In the genomic region with DNA sequence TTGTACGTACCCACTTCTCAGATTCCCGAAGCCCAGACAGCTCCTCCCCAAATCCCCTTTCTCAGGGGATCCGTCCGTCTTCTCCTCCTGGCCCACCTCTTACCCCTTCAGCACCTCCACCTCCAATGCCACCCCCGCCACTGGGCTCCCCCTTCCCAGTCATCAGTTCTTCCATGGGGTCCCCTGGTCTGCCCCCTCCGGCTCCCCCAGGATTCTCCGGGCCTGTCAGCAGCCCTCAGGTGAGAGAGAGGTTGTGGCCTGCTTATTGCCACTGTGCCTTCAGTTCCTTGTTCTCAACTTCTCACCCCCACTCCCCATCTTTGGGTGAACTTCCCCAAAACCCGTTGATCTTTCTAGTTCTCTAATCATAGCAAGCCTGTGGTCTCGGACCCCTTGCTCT, we compare ENCODE assay signal across 8 mouse cellular contexts. TPM values are rescaled to one million over a fixed set of nuclear protein-coding genes. Genes with fewer than 3 reads are reported as not detected.
DNase-seq lines count a peak whose midpoint lies in the region; ATAC-seq and TF ChIP-seq lines count a peak whose summit lies in the region.

No protein-coding gene starts in this region.

- no peak for TF ChIP-seq POLR2A in kidney, adult 2 months (IDR thresholded peaks at IDR 0.05; ENCODE audit: low read depth, low read length)
- no peak for TF ChIP-seq POLR2A in cortical plate, adult 2 months (IDR thresholded peaks at IDR 0.05; ENCODE audit: extremely low read depth, insufficient read depth, low read length)

- H3K9ac ChIP-seq in hindbrain, postnatal 0 days (replicated peaks; ENCODE audit: low read length) = peak overlapping the region; percentile 89

- no peak for ATAC-seq in hindbrain, postnatal 0 days

- H3K4me2 ChIP-seq in hindbrain, postnatal 0 days (ENCODE audit: low read depth, low read length) = peak overlapping the region; percentile 88

- peaks cover 28% of the 10 kb centered on the region for H3K79me2 ChIP-seq in macrophage (ENCODE audit: inconsistent target)

- H3K27me3 ChIP-seq in kidney, adult 2 months (replicated peaks; ENCODE audit: control insufficient read depth, insufficient read depth, low read length) = no peaks in the 10 kb centered on the region
- H3K27me3 ChIP-seq in E14TG2a.4 (ENCODE audit: insufficient read depth, low read length) = no peaks in the 10 kb centered on the region
- no peaks in the 10 kb centered on the region for H3K27me3 ChIP-seq in hindbrain, postnatal 0 days (ENCODE audit: insufficient read depth, low read length)

- H3K9me3 ChIP-seq in E14TG2a.4 (ENCODE audit: low read length) = no peaks in the 10 kb centered on the region
- H3K9me3 ChIP-seq in hindbrain, postnatal 0 days (ENCODE audit: low read length) = no peaks in the 10 kb centered on the region

- TF ChIP-seq CTCF in kidney, adult 2 months (conservative IDR thresholded peaks at IDR 0.05; ENCODE audit: insufficient read depth, insufficient read length, low read depth, low read length) = no peak
- no peak for TF ChIP-seq CTCF in E14TG2a.4 (conservative IDR thresholded peaks at IDR 0.05; ENCODE audit: low read length)
- TF ChIP-seq CTCF in cortical plate, adult 2 months (IDR thresholded peaks at IDR 0.05; ENCODE audit: extremely low read depth, insufficient read depth, low read length) = no peak
- TF ChIP-seq CTCF in hindbrain, postnatal 0 days (IDR thresholded peaks at IDR 0.05; ENCODE audit: low read depth) = no peak

- peaks cover 16% of the 10 kb centered on the region for H3K4me1 ChIP-seq in kidney, adult 2 months (ENCODE audit: control insufficient read depth, insufficient read depth, low read length)
- peaks cover 69% of the 10 kb centered on the region for H3K4me1 ChIP-seq in E14TG2a.4 (replicated peaks; ENCODE audit: low read depth, low read length)
- H3K4me1 ChIP-seq in cortical plate, adult 2 months (ENCODE audit: control insufficient read depth, insufficient read depth, low read length) = peaks cover 11% of the 10 kb centered on the region
- peaks cover 21% of the 10 kb centered on the region for H3K4me1 ChIP-seq in hindbrain, postnatal 0 days (ENCODE audit: insufficient read depth, low read length)

- peak; percentile 11 for DNase-seq in kidney, adult 2 months
- DNase-seq in kidney, postnatal 4 days = no peak
- DNase-seq in hindbrain, postnatal 0 days (ENCODE audit: low spot score) = no peak
- DNase-seq in embryo, embryonic 11 days = no peak
- no peak for DNase-seq in ovary, postnatal 10 days (ENCODE audit: low spot score)

- H3K27ac ChIP-seq in kidney, adult 2 months (ENCODE audit: insufficient read depth, low read depth, low read length) = peak overlapping the region; percentile 78; the same call in 1 of the 2 replicates
- peak overlapping the region; percentile 47; the same call in 1 of the 2 replicates for H3K27ac ChIP-seq in cortical plate, adult 2 months (ENCODE audit: insufficient read depth, low read length)
- H3K27ac ChIP-seq in hindbrain, postnatal 0 days = peak overlapping the region; percentile 93; the same call in 1 of the 2 replicates
- peak overlapping the region; percentile 63 for H3K27ac ChIP-seq in macrophage

- 29% methylated on average over 9 of the region's 9 CpGs for WGBS in kidney, adult 2 months
- 57% methylated on average over 9 of the region's 9 CpGs for WGBS in hindbrain, postnatal 0 days
- WGBS in macrophage (ENCODE audit: missing documents) = 5% methylated on average over 9 of the region's 9 CpGs

- H3K36me3 ChIP-seq in kidney, adult 2 months (ENCODE audit: control insufficient read depth, insufficient read depth, low read length) = peaks cover 2% of the 10 kb centered on the region; the same call in 1 of the 2 replicates
- peaks cover 78% of the 10 kb centered on the region for H3K36me3 ChIP-seq in E14TG2a.4 (ENCODE audit: insufficient read depth, low read length)
- H3K36me3 ChIP-seq in hindbrain, postnatal 0 days (ENCODE audit: insufficient read depth, low read length) = peaks cover 41% of the 10 kb centered on the region
- peaks cover 46% of the 10 kb centered on the region for H3K36me3 ChIP-seq in macrophage (ENCODE audit: inconsistent target)

- peak overlapping the region; percentile 84 for H3K4me3 ChIP-seq in kidney, adult 2 months (ENCODE audit: insufficient read depth, low read depth, low read length)
- H3K4me3 ChIP-seq in E14TG2a.4 (replicated peaks; ENCODE audit: low read length) (peak overlapping the region; percentile 99), macrophage (ENCODE audit: inconsistent target) (peak overlapping the region; percentile 65)
- H3K4me3 ChIP-seq in cortical plate, adult 2 months (ENCODE audit: insufficient read depth, low read length) = peak overlapping the region; percentile 72
- H3K4me3 ChIP-seq in hindbrain, postnatal 0 days (ENCODE audit: low read length) = peak overlapping the region; percentile 68

RNA-seq across cellular contexts. Expression of gene Rxrb, which starts 1.2 kb away (rescaled TPM):
- 49.3 and 59.2 TPM in 2 replicates for polyA plus RNA-seq in kidney, adult 2 months (2012; rRNA removed)
- 78.5 and 81.5 TPM in 2 replicates for polyA plus RNA-seq in cortical plate, adult 2 months (2012; rRNA removed)
- 51.5 and 64.8 TPM in 2 replicates for total RNA-seq in hindbrain, postnatal 0 days (2014; rRNA removed)
- polyA plus RNA-seq in hindbrain, postnatal 0 days (2015; fragmentation: Nextera tagmentation; extraction: Ambion mirVana) = 48.7 and 49.2 TPM in 2 replicates
- 100 to 1,000 TPM in 1 of 26 experiments, 10 to 100 TPM in 25; 23.5 to 101 (median 45.8) TPM for total RNA-seq in macrophage (2018; cell fraction: chromatin; rRNA removed)
- 10 to 100 TPM; 14.5 to 38.3 (median 25.9) TPM for total RNA-seq in macrophage (2018; cell fraction: cytosol; rRNA removed)
- 10 to 100 TPM; 18.8 to 62.7 (median 32.1) TPM for total RNA-seq in macrophage (2018; cell fraction: nucleus; rRNA removed)
- 15.5 to 33.4 TPM (median 20.0 TPM) in 3 replicates for polyA plus RNA-seq in macrophage (2018)

RNA-seq across cellular contexts. Expression of gene Slc39a7, which starts 1.3 kb away (rescaled TPM):
- 90.4 and 106 TPM in 2 replicates for polyA plus RNA-seq in kidney, adult 2 months (2012; rRNA removed)
- 92.7 and 103 TPM in 2 replicates for polyA plus RNA-seq in cortical plate, adult 2 months (2012; rRNA removed)
- total RNA-seq in hindbrain, postnatal 0 days (2014; rRNA removed) = 188 and 250 TPM in 2 replicates
- polyA plus RNA-seq in hindbrain, postnatal 0 days (2015; fragmentation: Nextera tagmentation; extraction: Ambion mirVana) = 148 and 150 TPM in 2 replicates
- 100 to 1,000 TPM in 3 of 26 experiments, 10 to 100 TPM in 23; 49.7 to 112 (median 78.2) TPM for total RNA-seq in macrophage (2018; cell fraction: chromatin; rRNA removed)
- total RNA-seq in macrophage (2018; cell fraction: cytosol; rRNA removed) = 100 to 1,000 TPM in 18 of 26 experiments, 10 to 100 TPM in 8; 68.6 to 145 (median 112) TPM
- total RNA-seq in macrophage (2018; cell fraction: nucleus; rRNA removed) = 100 to 1,000 TPM in 23 of 26 experiments, 10 to 100 TPM in 3; 68.0 to 195 (median 139) TPM
- polyA plus RNA-seq in macrophage (2018) = 67.7 to 120 TPM (median 117 TPM) in 3 replicates

RNA-seq across cellular contexts. Expression of gene H2-Ke6, which starts 4.9 kb away (rescaled TPM):
- polyA plus RNA-seq in kidney, adult 2 months (2012; rRNA removed) = 165 and 208 TPM in 2 replicates
- 59.6 and 61.7 TPM in 2 replicates for polyA plus RNA-seq in cortical plate, adult 2 months (2012; rRNA removed)
- total RNA-seq in hindbrain, postnatal 0 days (2014; rRNA removed) = 78.3 and 87.4 TPM in 2 replicates
- 74.9 and 78.9 TPM in 2 replicates for polyA plus RNA-seq in hindbrain, postnatal 0 days (2015; fragmentation: Nextera tagmentation; extraction: Ambion mirVana)
- total RNA-seq in macrophage (2018; cell fraction: chromatin; rRNA removed) = 100 to 1,000 TPM in 1 of 26 experiments, 10 to 100 TPM in 25; 15.1 to 108 (median 44.2) TPM
- 10 to 100 TPM; 14.0 to 39.8 (median 25.1) TPM for total RNA-seq in macrophage (2018; cell fraction: cytosol; rRNA removed)
- 100 to 1,000 TPM in 1 of 26 experiments, 10 to 100 TPM in 25; 13.8 to 109 (median 44.0) TPM for total RNA-seq in macrophage (2018; cell fraction: nucleus; rRNA removed)
- polyA plus RNA-seq in macrophage (2018) = 28.2 to 38.3 TPM (median 35.6 TPM) in 3 replicates

RNA-seq across cellular contexts. Expression of gene Col11a2, which starts 6.4 kb away (rescaled TPM):
- polyA plus RNA-seq in kidney, adult 2 months (2012; rRNA removed) = 0.35 and 0.39 TPM in 2 replicates
- 9.3 and 12.1 TPM in 2 replicates for polyA plus RNA-seq in cortical plate, adult 2 months (2012; rRNA removed)
- 12.1 and 16.7 TPM in 2 replicates for total RNA-seq in hindbrain, postnatal 0 days (2014; rRNA removed)
- polyA plus RNA-seq in hindbrain, postnatal 0 days (2015; fragmentation: Nextera tagmentation; extraction: Ambion mirVana) = 5.4 TPM in 2 replicates
- total RNA-seq in macrophage (2018; cell fraction: chromatin; rRNA removed) = 100 to 1,000 TPM in 1 of 26 experiments, 10 to 100 TPM in 9, 1 to 10 TPM in 16; 2.6 to 133 (median 8.6) TPM
- total RNA-seq in macrophage (2018; cell fraction: cytosol; rRNA removed) = 1 to 10 TPM in 16 of 26 experiments, under 1 TPM in 10; 0.34 to 5.4 (median 1.4) TPM
- total RNA-seq in macrophage (2018; cell fraction: nucleus; rRNA removed) = 10 to 100 TPM in 6 of 26 experiments, 1 to 10 TPM in 20; 1.2 to 21.1 (median 3.6) TPM
- 0.79 to 1.6 TPM (median 1.2 TPM) in 3 replicates for polyA plus RNA-seq in macrophage (2018)

RNA-seq across cellular contexts. Expression of gene Ring1, which starts 8.3 kb away (rescaled TPM):
- polyA plus RNA-seq in kidney, adult 2 months (2012; rRNA removed) = 30.4 and 36.3 TPM in 2 replicates
- 73.1 and 73.2 TPM in 2 replicates for polyA plus RNA-seq in cortical plate, adult 2 months (2012; rRNA removed)
- total RNA-seq in hindbrain, postnatal 0 days (2014; rRNA removed) = 19.1 and 22.1 TPM in 2 replicates
- 19.2 and 20.0 TPM in 2 replicates for polyA plus RNA-seq in hindbrain, postnatal 0 days (2015; fragmentation: Nextera tagmentation; extraction: Ambion mirVana)
- 10 to 100 TPM in 25 of 26 experiments, 1 to 10 TPM in 1; 9.7 to 64.1 (median 30.8) TPM for total RNA-seq in macrophage (2018; cell fraction: chromatin; rRNA removed)
- 10 to 100 TPM in 24 of 26 experiments, 1 to 10 TPM in 2; 7.9 to 17.6 (median 13.5) TPM for total RNA-seq in macrophage (2018; cell fraction: cytosol; rRNA removed)
- total RNA-seq in macrophage (2018; cell fraction: nucleus; rRNA removed) = 10 to 100 TPM in 25 of 26 experiments, 1 to 10 TPM in 1; 8.8 to 35.2 (median 21.2) TPM
- polyA plus RNA-seq in macrophage (2018) = 12.0 to 17.2 TPM (median 17.1 TPM) in 3 replicates
